7 mouse cellular contexts compared by ENCODE assay signal in the genomic region with DNA sequence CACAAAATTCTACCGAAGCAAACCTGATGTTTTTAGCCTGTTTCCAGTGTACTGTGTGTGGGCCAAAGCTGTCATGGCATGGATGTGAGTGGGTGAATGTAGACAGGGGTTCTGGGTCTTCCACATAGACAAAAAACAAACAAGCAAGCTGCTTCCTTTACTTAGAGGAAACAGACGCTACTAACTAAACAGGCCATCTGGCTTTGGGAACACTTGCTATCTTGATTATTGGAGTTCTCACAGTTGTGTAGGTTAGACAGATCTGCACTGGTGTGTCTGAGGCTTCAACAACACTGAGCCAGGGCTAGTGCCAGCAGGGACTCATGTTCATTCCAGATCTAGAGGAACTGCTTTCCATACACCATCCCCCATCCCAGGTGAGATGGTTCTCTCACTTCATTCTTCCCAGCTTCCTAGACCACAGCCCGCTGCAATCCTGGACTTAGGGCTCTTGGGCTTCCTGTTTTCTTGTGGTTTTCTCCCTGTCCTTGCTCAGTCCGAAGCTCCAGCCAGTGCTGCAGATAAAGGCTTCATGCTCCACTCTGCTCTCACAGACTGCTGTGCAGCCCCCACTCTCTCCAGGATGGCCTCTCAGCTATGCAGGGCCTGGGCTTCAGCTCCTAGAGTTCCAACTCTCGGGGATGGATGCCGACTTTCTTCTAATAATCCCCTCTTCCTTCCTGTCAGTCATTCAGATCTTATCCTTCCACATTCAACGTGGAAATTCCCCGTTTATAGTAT.
"Had no signal": no experiment of that assay in that cellular context is flagged by ENCODE, and none has a peak within 500 bp of the region (broad histone marks: within the 10 kb centered on the region; RNA-seq: fewer than 3 reads in every experiment).

No protein-coding gene starts in this region.

- H3K4me3 ChIP-seq: limb, embryonic 13.5 days; midbrain, embryonic 13.5 days had no signal

- H3K36me3 ChIP-seq: limb, embryonic 13.5 days; midbrain, embryonic 13.5 days had no signal

- H3K4me2 ChIP-seq: limb, embryonic 13.5 days; midbrain, embryonic 13.5 days had no signal

- H3K27me3 ChIP-seq: limb, embryonic 13.5 days; midbrain, embryonic 13.5 days had no signal

- ATAC-seq: midbrain, embryonic 13.5 days had no signal

- H3K9me3 ChIP-seq: limb, embryonic 13.5 days; midbrain, embryonic 13.5 days had no signal

- H3K27ac ChIP-seq: limb, embryonic 13.5 days; liver, embryonic 14.5 days; midbrain, embryonic 13.5 days; stomach, postnatal 0 days had no signal

- DNase-seq: kidney, postnatal 25 days; left cerebral cortex, postnatal 4 days; lung, adult 18-20 months had no signal

- H3K9ac ChIP-seq: limb, embryonic 13.5 days; liver, embryonic 14.5 days; midbrain, embryonic 13.5 days had no signal
